Mouse (Mus musculus) fibroblast of lung, adult 2 months (primary cell): ENCODE results near the gene Nod1.

Source experiments
- DNase-seq: peaks from one replicate; pipeline ENCODE4 v3.0.0-alpha.2; 2011; ENCODE audit warnings: low read depth

Nod1 gene

DNA sequence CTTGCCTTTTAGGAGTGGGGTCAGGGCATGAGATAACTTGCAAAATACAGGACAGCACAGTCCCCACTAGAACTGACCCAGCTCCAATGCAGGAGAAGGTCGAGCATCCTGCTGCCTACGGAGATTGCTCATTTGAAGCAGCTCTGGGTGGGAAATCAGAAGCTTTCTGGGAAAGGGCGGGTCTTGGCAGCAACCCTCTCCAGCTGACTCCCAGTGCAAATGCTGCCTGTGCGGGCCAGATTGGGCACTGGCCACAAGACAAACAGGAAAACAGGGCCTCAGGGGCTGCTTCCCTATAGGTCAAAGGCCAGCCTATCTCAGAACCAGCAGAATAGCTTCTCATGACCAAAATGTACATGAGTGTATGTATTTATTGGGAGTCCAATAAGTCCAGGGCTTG lies 32.8 kb downstream of the Nod1 start:
- no peak for DNase-seq

- DNase-seq, result no peak
Measured at GRCm38 (mm10) chr6:54936496-54936895, 35.9 kb downstream of the Nod1 start.

DNA sequence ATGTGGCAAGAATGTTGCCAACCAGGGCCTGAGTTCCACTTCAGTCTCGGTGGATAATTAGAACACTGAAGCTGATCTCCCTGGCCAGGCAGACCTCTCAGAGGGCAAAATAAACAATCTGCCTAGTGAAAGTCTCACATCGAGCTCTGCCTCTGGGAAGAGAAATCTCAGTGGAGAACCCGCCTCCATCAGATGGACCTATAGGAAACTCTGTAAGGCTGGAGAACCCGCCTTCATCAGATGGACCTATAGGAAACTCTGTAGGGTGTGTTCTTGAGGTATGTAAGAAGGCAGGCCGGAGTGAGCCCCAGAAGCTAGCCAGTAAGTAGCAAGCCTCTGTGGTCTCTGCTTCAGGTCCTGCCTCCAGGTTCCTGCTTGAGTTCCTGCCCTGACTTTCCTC lies 37.5 kb downstream of the Nod1 start:
- DNase-seq, result no peak

GRCm38 (mm10) chr6:54934313-54934712 lies 38.1 kb downstream of the Nod1 start:
- DNase-seq, result no peak

- no peak for DNase-seq
Measured at GRCm38 (mm10) chr6:54933866-54934265, 38.5 kb downstream of the Nod1 start.

DNA sequence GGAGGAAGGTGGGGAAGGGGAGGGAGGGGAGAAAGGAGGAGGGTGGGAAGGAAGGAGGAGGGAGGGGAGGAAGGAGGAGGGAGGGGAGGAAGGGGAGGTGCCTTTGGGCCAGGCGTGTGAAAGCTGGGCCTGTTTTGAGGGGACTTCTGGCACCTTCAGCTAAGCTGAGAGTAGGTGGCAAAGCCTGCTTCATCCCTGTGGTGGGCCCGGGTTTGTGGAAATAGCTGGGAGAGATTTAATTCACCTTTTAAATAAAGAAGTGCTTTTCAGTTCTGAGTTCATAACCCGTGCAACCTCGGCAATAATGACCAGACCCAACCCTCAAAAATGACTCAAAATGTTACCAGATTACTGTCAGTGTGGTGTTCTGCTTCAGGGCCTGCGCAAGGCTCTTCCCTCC lies 39.2 kb downstream of the Nod1 start:
- DNase-seq, result no peak

DNA sequence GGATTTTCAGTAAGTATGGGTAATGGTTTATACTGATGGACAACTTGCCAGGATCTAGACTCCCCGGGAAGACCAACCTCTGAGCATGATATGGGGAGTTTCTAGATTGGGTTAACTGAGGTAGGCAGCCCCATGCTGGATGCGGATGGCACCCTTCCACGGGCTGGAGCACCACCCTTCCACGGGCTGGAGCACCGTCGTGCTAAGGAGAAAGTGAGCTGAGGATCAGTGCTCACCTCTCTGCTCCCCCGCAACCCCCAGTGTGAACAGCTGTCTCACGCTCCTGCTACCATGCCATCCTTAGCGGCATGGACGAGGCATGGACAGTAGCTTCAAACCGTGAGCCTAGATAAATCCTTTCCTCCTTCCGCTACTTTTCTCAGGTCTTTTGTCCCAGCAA lies 39.9 kb downstream of the Nod1 start:
- no peak for DNase-seq

- no peak for DNase-seq
Measured at GRCm38 (mm10) chr6:54931641-54932040, 40.8 kb downstream of the Nod1 start.

GRCm38 (mm10) chr6:54927946-54928345 lies 44.5 kb downstream of the Nod1 start:
- no peak for DNase-seq

DNA sequence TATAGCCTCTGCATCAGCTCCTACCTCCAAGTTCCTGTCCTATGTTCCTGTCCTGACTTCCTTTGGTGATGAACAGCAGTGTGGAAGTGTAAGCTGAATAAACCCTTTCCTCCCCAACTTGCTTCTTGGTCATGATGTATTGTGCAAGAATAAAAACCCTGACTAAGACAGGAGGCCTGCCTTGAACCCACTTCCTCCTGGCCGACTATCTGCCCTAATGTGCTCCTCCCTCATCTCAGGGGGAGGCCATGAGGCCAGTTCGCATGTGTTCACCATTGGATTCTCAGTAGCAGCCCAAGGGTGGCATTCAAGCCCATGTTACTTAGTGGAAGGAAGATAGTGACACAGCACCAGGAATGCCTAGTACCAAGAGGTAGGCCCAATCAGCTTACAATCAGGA lies 45.5 kb downstream of the Nod1 start:
- DNase-seq, result no peak

- no peak for DNase-seq
Measured at GRCm38 (mm10) chr6:54925736-54926440, 46.5 kb downstream of the Nod1 start.

GRCm38 (mm10) chr6:54924538-54924937 lies 47.9 kb downstream of the Nod1 start:
- DNase-seq, result no peak

DNA sequence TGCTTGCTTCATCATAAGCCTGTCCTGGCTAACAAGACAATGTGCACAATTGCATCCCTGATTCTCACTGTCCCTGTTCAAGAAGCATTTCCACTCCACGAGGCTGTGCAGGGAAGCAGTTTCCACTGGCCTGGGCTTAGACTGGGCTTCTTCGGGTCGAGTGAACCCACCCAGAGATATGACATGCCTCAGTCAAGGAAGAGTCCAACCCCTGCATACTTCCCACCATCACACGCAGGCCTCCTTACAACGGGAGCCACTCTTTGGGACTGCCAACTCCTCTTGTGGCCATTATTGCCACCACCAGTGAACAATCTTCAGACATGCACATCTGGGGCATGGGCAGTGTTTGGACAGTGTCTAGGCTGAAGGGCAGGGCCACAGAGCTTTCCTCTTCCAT lies 53.9 kb downstream of the Nod1 start:
- no peak for DNase-seq

DNA sequence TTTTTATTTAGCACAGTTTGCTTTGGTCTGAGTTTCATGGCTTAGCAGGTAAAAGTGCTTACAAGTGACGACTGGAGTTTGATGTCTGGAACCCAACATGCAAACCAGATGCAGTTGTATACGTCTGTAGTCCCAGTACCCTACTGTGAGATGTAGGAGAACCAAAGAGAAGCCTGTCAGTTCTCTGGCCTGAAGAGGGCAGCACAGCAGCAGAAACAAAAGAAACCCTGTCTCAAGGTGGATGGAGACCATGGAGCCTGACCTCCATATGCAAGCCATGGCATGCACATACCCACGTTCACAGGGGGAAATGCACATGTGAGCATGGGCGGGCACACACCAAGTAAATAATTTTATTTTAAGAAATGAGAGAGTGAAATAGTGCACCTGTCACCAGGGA lies 54.9 kb downstream of the Nod1 start:
- DNase-seq, result peak; percentile 45

- no peak for DNase-seq
Measured at GRCm38 (mm10) chr6:54916941-54917340, 55.5 kb downstream of the Nod1 start.

- no peak for DNase-seq
Measured at GRCm38 (mm10) chr6:54916163-54916562, 56.2 kb downstream of the Nod1 start.

DNA sequence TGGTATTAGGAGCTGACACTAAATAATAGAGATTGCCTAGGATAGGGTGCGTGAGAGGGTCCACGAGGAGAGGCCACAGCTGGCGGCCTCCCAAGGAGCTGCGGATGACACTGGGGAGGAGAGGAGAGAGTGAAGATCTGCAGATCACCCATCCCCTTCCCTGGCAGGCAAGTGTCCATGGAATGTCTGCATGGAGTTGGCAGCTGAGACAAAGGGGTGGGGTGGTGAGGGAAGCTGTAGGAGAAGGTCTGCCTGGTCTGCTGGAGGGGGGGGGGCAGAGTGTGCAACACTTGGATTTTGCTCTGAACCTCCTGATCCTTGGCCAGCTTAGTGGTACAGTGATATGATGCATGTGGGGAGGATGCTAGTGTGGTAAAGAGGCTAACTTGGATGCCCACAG lies 57.4 kb downstream of the Nod1 start:
- no peak for DNase-seq

DNA sequence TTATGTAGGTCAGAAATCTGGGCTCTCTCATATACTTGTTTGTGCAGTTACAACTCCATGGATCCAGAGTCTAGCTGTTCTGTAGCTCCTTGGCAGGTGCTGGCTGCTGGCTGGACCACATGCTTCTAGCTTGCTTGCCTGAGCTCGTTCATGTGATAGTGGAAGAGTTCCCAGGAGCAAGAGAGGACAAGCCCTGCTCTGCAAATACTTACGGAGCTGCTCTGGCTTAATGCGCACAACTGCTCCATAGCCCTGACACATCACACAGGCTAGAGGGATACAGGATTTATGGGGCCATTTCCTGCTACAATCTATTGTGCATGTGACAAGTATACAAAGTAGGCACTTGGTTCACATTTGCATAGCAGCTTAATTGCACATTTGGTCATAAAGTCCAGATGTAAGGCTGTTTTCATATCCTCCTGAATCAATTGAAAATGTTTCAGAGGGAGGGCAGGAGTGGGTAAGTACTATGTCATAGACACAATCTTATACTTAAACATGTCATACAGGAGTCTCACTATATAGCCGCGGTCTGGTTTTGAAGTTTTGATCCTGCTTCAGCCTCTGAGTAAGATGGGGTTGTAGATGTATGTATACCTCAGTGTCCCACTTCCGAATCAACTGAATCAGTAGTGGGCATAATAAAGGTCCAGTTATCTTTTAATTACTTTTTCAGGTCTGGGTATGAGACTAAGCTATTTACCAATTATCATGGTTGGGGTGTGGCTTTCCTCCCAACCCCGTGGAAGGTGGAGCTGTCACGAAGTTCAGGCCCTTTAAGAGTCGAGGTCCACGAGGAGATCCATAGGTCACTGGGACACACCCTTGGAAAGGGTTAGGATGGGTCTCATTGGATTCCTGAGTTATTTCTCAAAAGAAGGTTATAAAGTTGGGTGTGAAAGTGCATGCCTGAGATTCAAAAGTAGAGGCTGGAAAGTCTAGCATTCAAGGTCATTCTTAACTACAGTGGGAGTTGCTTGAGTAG lies 66.1 kb downstream of the Nod1 start:
- no peak for DNase-seq

- no peak for DNase-seq
Measured at GRCm38 (mm10) chr6:54902547-54902946, 69.9 kb downstream of the Nod1 start.

DNA sequence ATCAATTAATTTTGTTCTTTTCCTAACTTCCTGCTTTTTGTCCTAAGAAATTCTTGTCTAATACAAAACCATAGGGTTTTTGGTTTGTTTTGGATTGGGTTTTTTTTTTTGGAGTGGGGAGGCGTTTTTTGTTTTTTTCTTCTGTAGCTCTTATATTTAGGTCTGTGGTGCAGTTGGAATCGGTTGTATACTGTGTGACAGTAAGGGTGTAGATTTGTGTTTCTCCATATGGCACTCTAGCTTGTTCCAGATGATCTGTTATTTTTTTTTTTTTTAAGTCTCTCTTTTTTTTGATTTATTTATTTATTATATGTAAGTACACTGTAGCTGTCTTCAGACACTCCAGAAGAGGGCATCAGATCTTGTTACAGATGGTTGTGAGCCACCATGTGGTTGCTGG lies 72.2 kb downstream of the Nod1 start:
- DNase-seq, result no peak

DNA sequence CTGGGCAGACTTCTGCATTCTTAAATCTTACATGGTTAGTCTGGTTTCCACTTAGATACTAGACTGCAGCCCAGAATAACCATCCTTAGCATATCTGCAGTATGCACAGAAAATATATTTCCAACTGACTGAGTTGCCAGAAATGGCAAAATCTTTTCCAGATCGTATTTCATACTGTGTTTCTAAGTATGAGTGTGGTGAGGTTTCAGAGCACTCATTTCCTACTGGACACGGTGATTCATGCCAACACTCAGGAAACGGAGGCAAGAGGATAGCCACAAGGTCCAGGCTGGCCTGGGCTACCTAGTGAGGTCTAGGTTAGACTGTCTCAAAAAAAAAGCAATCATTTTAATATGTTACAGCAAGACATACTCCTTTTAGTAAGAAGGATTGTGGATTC lies 81.0 kb downstream of the Nod1 start:
- DNase-seq, result no peak

DNA sequence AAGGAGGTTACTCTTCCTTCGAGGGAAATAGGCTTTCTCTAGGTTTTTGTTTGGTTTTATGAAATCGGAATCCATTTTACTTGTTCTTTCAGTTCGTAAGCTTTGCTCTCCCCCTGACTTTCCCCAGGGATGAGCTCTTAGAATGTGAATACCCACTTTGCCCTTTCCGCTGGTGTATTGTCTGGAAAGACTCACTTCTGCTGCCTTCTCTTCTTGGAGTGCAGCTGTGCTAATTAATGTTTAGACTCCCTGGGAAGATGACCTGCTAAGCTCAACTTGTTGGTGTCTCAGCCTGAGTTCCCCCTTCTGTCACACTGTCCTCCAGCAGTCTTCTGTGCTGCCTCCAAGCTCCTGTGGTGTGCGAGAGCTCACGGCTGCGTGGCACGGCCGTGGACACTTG lies 82.2 kb downstream of the Nod1 start:
- DNase-seq, result no peak

DNA sequence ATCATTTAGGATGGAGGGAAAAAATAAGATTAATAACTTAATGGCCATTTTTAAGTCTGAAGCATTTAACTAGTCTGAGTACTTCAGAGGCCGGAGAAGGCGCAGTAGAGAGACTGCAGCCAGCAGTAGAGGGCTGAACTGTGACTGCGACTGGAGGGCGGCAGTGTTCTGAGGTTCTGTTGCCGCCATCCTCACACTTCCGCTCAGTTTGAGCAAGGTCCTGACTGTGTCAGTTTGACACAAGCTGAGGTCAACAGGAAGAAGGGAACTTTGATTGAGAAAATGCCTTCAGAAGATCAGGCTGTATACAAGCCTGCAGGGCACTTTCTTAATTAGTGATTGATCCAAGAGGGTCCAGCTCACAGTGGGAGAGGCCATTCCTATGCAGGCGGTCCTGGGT lies 86.2 kb downstream of the Nod1 start:
- DNase-seq, result no peak
